In the genomic region with DNA sequence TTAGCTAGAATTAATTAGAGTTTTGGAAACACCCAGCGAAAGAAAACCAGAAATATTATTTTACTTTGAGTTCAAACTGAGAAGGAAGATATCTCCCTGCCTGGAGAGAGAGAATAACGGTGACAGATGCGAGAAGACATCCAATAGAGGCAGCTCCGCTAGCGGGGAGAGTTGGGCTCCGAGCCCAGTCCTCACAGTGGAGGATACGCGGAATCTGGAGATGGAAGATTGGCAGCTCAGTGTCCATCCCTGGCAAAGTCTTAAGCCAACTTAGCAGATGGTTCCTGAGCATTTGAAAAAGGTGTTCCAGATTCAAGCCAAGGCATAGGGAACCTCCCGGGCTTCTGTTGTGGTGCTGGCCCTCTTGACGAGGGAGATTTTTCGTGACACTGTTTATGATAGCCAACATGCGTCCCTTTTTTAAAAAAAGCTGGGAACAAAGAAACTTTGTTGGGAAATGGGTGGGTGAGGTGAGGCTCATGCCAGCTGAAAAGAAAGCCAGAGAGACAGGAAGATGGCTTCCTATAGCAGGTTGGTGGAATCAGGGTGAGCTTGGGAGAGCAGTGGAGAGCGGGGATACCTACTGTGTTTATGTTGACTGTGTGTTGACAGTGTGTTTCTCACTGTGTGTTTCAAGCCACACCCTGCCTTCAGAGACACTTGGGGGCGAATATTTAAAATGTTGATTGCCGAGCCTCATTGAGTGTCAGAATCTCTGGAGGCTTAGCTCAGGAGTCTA, we compare ENCODE assay signal across 13 mouse cellular contexts. TPM values are rescaled to one million over a fixed set of nuclear protein-coding genes. Genes with fewer than 3 reads are reported as not detected.
DNase-seq lines count a peak whose midpoint lies in the region; ATAC-seq and TF ChIP-seq lines count a peak whose summit lies in the region.
"Had no signal": no experiment of that assay in that cellular context is flagged by ENCODE, and none has a peak within 500 bp of the region (broad histone marks: within the 10 kb centered on the region; RNA-seq: fewer than 3 reads in every experiment).

No protein-coding gene starts in this region.

- H3K36me3 ChIP-seq in hindbrain, embryonic 16.5 days (ENCODE audit: control insufficient read depth, insufficient read depth, low read length), result no peaks in the 10 kb centered on the region
- H3K36me3 ChIP-seq in hindbrain, embryonic 12.5 days, result no peaks in the 10 kb centered on the region
- no peaks in the 10 kb centered on the region for H3K36me3 ChIP-seq in forebrain, embryonic 16.5 days (ENCODE audit: control insufficient read depth, insufficient read depth)
- H3K36me3 ChIP-seq in intestine, postnatal 0 days (ENCODE audit: control insufficient read depth, insufficient read depth), result no peaks in the 10 kb centered on the region
- H3K36me3 ChIP-seq in neural tube, embryonic 15.5 days, result no peaks in the 10 kb centered on the region
- H3K36me3 ChIP-seq: embryonic facial prominence, embryonic 12.5 days; hindbrain, embryonic 13.5 days had no signal

- 82% methylated on average over 15 of the region's 15 CpGs for WGBS in hindbrain, embryonic 16.5 days
- WGBS in hindbrain, embryonic 12.5 days, result 91% methylated on average over 15 of the region's 15 CpGs
- WGBS in forebrain, embryonic 16.5 days, result 63% methylated on average over 15 of the region's 15 CpGs
- 89% methylated on average over 15 of the region's 15 CpGs for WGBS in intestine, postnatal 0 days
- WGBS in neural tube, embryonic 15.5 days, result 90% methylated on average over 15 of the region's 15 CpGs

- no peak for TF ChIP-seq CTCF in intestine, postnatal 0 days (IDR thresholded peaks at IDR 0.05; ENCODE audit: low read depth)

- no peaks in the 10 kb centered on the region for H3K27me3 ChIP-seq in hindbrain, embryonic 16.5 days (replicated peaks; ENCODE audit: control insufficient read depth, insufficient read depth, low read length)
- no peaks in the 10 kb centered on the region for H3K27me3 ChIP-seq in hindbrain, embryonic 12.5 days
- no peaks in the 10 kb centered on the region for H3K27me3 ChIP-seq in forebrain, embryonic 16.5 days (replicated peaks; ENCODE audit: control insufficient read depth, insufficient read depth, low read length)
- H3K27me3 ChIP-seq in intestine, postnatal 0 days (replicated peaks; ENCODE audit: control insufficient read depth, insufficient read depth, low read length), result no peaks in the 10 kb centered on the region
- no peaks in the 10 kb centered on the region for H3K27me3 ChIP-seq in neural tube, embryonic 15.5 days (replicated peaks)
- H3K27me3 ChIP-seq: embryonic facial prominence, embryonic 12.5 days; hindbrain, embryonic 13.5 days had no signal

- DNase-seq in layer of hippocampus, postnatal 14 days (ENCODE audit: low spot score in 2 of 2), result peak; percentile 23 to 56
- DNase-seq in right cerebral cortex, postnatal 25 days, result peak; percentile 52
- no peak for DNase-seq in lung, postnatal 10 days
- DNase-seq: lung, adult 18-20 months had no signal

- H3K4me3 ChIP-seq in hindbrain, embryonic 16.5 days (ENCODE audit: low read length), result no peak overlapping the region
- no peak overlapping the region for H3K4me3 ChIP-seq in hindbrain, embryonic 12.5 days
- H3K4me3 ChIP-seq in forebrain, embryonic 16.5 days (replicated peaks; ENCODE audit: low read length), result no peak overlapping the region
- no peak overlapping the region for H3K4me3 ChIP-seq in intestine, postnatal 0 days (ENCODE audit: low read depth, low read length)
- no peak overlapping the region for H3K4me3 ChIP-seq in neural tube, embryonic 15.5 days (replicated peaks)
- H3K4me3 ChIP-seq: embryonic facial prominence, embryonic 12.5 days; hindbrain, embryonic 13.5 days had no signal

- no peaks in the 10 kb centered on the region for H3K9me3 ChIP-seq in hindbrain, embryonic 16.5 days (ENCODE audit: control insufficient read depth, low read length)
- H3K9me3 ChIP-seq in hindbrain, embryonic 12.5 days (replicated peaks), result no peaks in the 10 kb centered on the region
- H3K9me3 ChIP-seq in forebrain, embryonic 16.5 days (ENCODE audit: control insufficient read depth, low read length), result no peaks in the 10 kb centered on the region
- no peaks in the 10 kb centered on the region for H3K9me3 ChIP-seq in intestine, postnatal 0 days (ENCODE audit: control insufficient read depth)
- H3K9me3 ChIP-seq in neural tube, embryonic 15.5 days (replicated peaks), result no peaks in the 10 kb centered on the region
- H3K9me3 ChIP-seq: embryonic facial prominence, embryonic 12.5 days; hindbrain, embryonic 13.5 days had no signal

- H3K27ac ChIP-seq in hindbrain, embryonic 16.5 days (ENCODE audit: low read depth, low read length), result no peak overlapping the region
- H3K27ac ChIP-seq in hindbrain, embryonic 12.5 days, result no peak overlapping the region
- no peak overlapping the region for H3K27ac ChIP-seq in forebrain, embryonic 16.5 days (ENCODE audit: low read length)
- H3K27ac ChIP-seq in intestine, postnatal 0 days (ENCODE audit: low read depth, low read length), result no peak overlapping the region
- no peak overlapping the region for H3K27ac ChIP-seq in neural tube, embryonic 15.5 days (replicated peaks)
- H3K27ac ChIP-seq: embryonic facial prominence, embryonic 12.5 days; hindbrain, embryonic 13.5 days had no signal

- no peaks in the 10 kb centered on the region for H3K4me1 ChIP-seq in hindbrain, embryonic 16.5 days (ENCODE audit: control insufficient read depth, insufficient read depth, low read depth, low read length)
- H3K4me1 ChIP-seq in hindbrain, embryonic 12.5 days, result no peaks in the 10 kb centered on the region
- H3K4me1 ChIP-seq in forebrain, embryonic 16.5 days (replicated peaks; ENCODE audit: control insufficient read depth, insufficient read depth, low read length), result no peaks in the 10 kb centered on the region
- no peaks in the 10 kb centered on the region for H3K4me1 ChIP-seq in intestine, postnatal 0 days (replicated peaks; ENCODE audit: control insufficient read depth, insufficient read depth, low read length)
- no peaks in the 10 kb centered on the region for H3K4me1 ChIP-seq in neural tube, embryonic 15.5 days
- H3K4me1 ChIP-seq: embryonic facial prominence, embryonic 12.5 days; hindbrain, embryonic 13.5 days had no signal

- no peak overlapping the region for H3K9ac ChIP-seq in hindbrain, embryonic 16.5 days (ENCODE audit: low read depth, low read length)
- H3K9ac ChIP-seq in hindbrain, embryonic 12.5 days, result no peak overlapping the region
- H3K9ac ChIP-seq in forebrain, embryonic 16.5 days (replicated peaks; ENCODE audit: low read depth, low read length), result no peak overlapping the region
- no peak overlapping the region for H3K9ac ChIP-seq in intestine, postnatal 0 days (ENCODE audit: low read depth, low read length)
- no peak overlapping the region for H3K9ac ChIP-seq in neural tube, embryonic 15.5 days (replicated peaks)
- H3K9ac ChIP-seq: embryonic facial prominence, embryonic 12.5 days; hindbrain, embryonic 13.5 days had no signal

- peak; percentile 73 for ATAC-seq in hindbrain, embryonic 16.5 days
- ATAC-seq in hindbrain, embryonic 12.5 days (ENCODE audit: low FRiP score), result no peak
- ATAC-seq in forebrain, embryonic 16.5 days, result peak; percentile 77
- no peak for ATAC-seq in intestine, postnatal 0 days
- ATAC-seq in neural tube, embryonic 15.5 days (ENCODE audit: low FRiP score), result no peak

- H3K4me2 ChIP-seq in hindbrain, embryonic 16.5 days (ENCODE audit: low read length), result no peak overlapping the region
- H3K4me2 ChIP-seq in hindbrain, embryonic 12.5 days (replicated peaks), result no peak overlapping the region
- no peak overlapping the region for H3K4me2 ChIP-seq in forebrain, embryonic 16.5 days (ENCODE audit: low read length)
- H3K4me2 ChIP-seq in intestine, postnatal 0 days (replicated peaks; ENCODE audit: low read depth), result no peak overlapping the region
- H3K4me2 ChIP-seq in neural tube, embryonic 15.5 days, result no peak overlapping the region
- H3K4me2 ChIP-seq: embryonic facial prominence, embryonic 12.5 days; hindbrain, embryonic 13.5 days had no signal

RNA-seq across cellular contexts. Expression of a gene that starts 29.7 kb away (rescaled TPM):
- polyA plus RNA-seq in hindbrain, embryonic 16.5 days (2015; fragmentation: Nextera tagmentation; extraction: Ambion mirVana), result 11.6 and 12.9 TPM in 2 replicates
- 5.1 and 6.3 TPM in 2 replicates for polyA plus RNA-seq in hindbrain, embryonic 12.5 days (2016; fragmentation: Nextera tagmentation; extraction: Ambion mirVana)
- polyA plus RNA-seq in forebrain, embryonic 16.5 days (2015; fragmentation: Nextera tagmentation; extraction: Ambion mirVana), result 6.3 and 8.2 TPM in 2 replicates
- total RNA-seq in layer of hippocampus, postnatal 14 days (2021), result 10 to 100 TPM in 1 of 2 experiments, 1 to 10 TPM in 1; 7.6 to 10.4 TPM
- polyA plus RNA-seq in intestine, postnatal 0 days (2015; fragmentation: Nextera tagmentation; extraction: Ambion mirVana), result 1.6 and 1.9 TPM in 2 replicates
- 10.9 and 11.8 TPM in 2 replicates for polyA plus RNA-seq in neural tube, embryonic 15.5 days (2015; fragmentation: Nextera tagmentation; extraction: Ambion mirVana)
- total RNA-seq: granulocyte monocyte progenitor cell, adult 5-6 weeks had no signal
- polyA plus RNA-seq: C2C12 had no signal

Comparison
In these comparisons a context has a peak if more than half of its experiments do, and no peak if none do; other contexts are left out.
1. ATAC-seq: peak in hindbrain, embryonic 16.5 days (single experiment) and forebrain, embryonic 16.5 days (single experiment); none in hindbrain, embryonic 12.5 days (single experiment), intestine, postnatal 0 days (single experiment) and neural tube, embryonic 15.5 days (single experiment).